Mouse (Mus musculus): Measurements from ENCODE around the gene Prkn. TPM values are rescaled to one million over a fixed set of nuclear protein-coding genes. Genes with fewer than 3 reads are reported as not detected.

Gene Prkn
- polyA plus RNA-seq, 1 experiment from 2014 or later, result 3.0 TPM

- ATAC-seq (ENCODE audit: insufficient number of reproducible peaks, insufficient read depth, low FRiP score, low read depth), result no peak
- WGBS, result 42% methylated on average over 10 of the region's 10 CpGs
- Histone ChIP-seq H3K4me3 (ENCODE audit: low read depth, low read length) (no peak overlapping the region), H3K36me3 (ENCODE audit: control insufficient read depth, insufficient read depth, low read length) (no peaks in the 10 kb centered on the region), H3K9ac (replicated peaks; ENCODE audit: low read depth, low read length) (no peak overlapping the region), H3K4me1 (ENCODE audit: control insufficient read depth, insufficient read depth, low read length) (no peaks in the 10 kb centered on the region), H3K9me3 (ENCODE audit: control insufficient read depth, low read depth, low read length) (no peaks in the 10 kb centered on the region), H3K4me2 (replicated peaks; ENCODE audit: low read depth, low read length) (no peak overlapping the region), H3K27me3 (ENCODE audit: control insufficient read depth, insufficient read depth, low read length) (no peaks in the 10 kb centered on the region), H3K27ac (ENCODE audit: low read length) (no peak overlapping the region)
Measured at GRCm38 (mm10) chr17:11949551-11950197, 1109.5 kb downstream of the Prkn start.

GRCm38 (mm10) chr17:11950198-11950594, 1110.0 kb downstream of the Prkn start:
- no peaks in the 10 kb centered on the region for H3K27me3 ChIP-seq (ENCODE audit: control insufficient read depth, insufficient read depth, low read length)
- H3K9me3 ChIP-seq (ENCODE audit: control insufficient read depth, low read depth, low read length), result no peaks in the 10 kb centered on the region
- no peaks in the 10 kb centered on the region for H3K36me3 ChIP-seq (ENCODE audit: control insufficient read depth, insufficient read depth, low read length)
- no peak for ATAC-seq (ENCODE audit: insufficient number of reproducible peaks, insufficient read depth, low FRiP score, low read depth)
- no peak overlapping the region for H3K4me3 ChIP-seq (ENCODE audit: low read depth, low read length)
- no peaks in the 10 kb centered on the region for H3K4me1 ChIP-seq (ENCODE audit: control insufficient read depth, insufficient read depth, low read length)
- 57% methylated on average over 8 of the region's 8 CpGs for WGBS
- no peak overlapping the region for H3K4me2 ChIP-seq (replicated peaks; ENCODE audit: low read depth, low read length)
- H3K27ac ChIP-seq (ENCODE audit: low read length), result no peak overlapping the region
- no peak overlapping the region for H3K9ac ChIP-seq (replicated peaks; ENCODE audit: low read depth, low read length)

DNA sequence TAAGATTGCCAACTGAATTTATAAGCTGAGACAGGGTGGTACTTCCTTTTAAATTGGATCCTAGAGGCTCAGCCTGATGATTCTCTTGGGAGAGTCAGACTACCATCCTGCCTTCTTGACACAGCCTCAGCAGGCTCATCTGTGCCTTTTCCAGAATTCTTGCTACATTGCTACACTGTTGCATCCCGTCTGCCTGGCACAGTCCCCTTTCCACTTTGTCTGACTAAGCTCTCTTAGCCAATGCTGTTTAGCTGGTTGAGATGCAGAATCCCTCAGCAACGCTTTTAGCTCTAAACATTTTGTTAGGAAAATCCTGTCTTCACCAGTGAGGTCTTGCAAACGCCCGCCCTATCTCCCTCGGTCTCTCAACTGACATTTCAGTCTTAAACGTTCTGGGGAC, 1115.1 kb downstream of the Prkn start:
- Histone ChIP-seq H3K4me1 (ENCODE audit: control insufficient read depth, insufficient read depth, low read length) (no peaks in the 10 kb centered on the region), H3K4me2 (replicated peaks; ENCODE audit: low read depth, low read length) (no peak overlapping the region), H3K27ac (ENCODE audit: low read length) (no peak overlapping the region), H3K4me3 (ENCODE audit: low read depth, low read length) (no peak overlapping the region), H3K9ac (replicated peaks; ENCODE audit: low read depth, low read length) (no peak overlapping the region), H3K36me3 (ENCODE audit: control insufficient read depth, insufficient read depth, low read length) (no peaks in the 10 kb centered on the region), H3K9me3 (ENCODE audit: control insufficient read depth, low read depth, low read length) (peaks cover 7% of the 10 kb centered on the region; the same call in 1 of the 2 replicates), H3K27me3 (ENCODE audit: control insufficient read depth, insufficient read depth, low read length) (no peaks in the 10 kb centered on the region)
- 71% methylated on average over 6 of the region's 6 CpGs for WGBS
- ATAC-seq (ENCODE audit: insufficient number of reproducible peaks, insufficient read depth, low FRiP score, low read depth), result no peak

DNA sequence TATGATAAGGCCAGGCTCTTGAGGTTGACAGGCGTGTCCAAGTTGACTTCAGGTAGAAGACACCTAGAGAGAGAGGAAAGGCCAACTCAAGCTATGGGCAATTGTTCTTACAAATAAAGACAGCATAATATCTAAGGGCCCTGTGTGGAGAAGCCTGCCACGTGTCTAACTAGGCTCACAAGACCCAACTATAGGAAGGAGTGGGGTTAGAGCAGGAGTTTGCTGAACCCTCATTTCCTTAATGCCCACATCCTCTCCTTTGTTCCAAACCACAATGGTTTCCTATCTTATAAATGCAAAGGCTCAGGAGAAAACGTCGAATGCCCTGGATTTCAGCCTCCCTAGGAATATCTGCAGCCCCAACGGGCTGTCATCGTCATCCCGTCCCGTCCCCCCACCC, 1120.3 kb downstream of the Prkn start:
- Histone ChIP-seq H3K4me1 (ENCODE audit: control insufficient read depth, insufficient read depth, low read length) (no peaks in the 10 kb centered on the region), H3K27ac (ENCODE audit: low read length) (no peak overlapping the region), H3K4me3 (ENCODE audit: low read depth, low read length) (no peak overlapping the region), H3K9me3 (ENCODE audit: control insufficient read depth, low read depth, low read length) (peaks cover 7% of the 10 kb centered on the region; the same call in 1 of the 2 replicates), H3K4me2 (replicated peaks; ENCODE audit: low read depth, low read length) (no peak overlapping the region), H3K9ac (replicated peaks; ENCODE audit: low read depth, low read length) (no peak overlapping the region), H3K27me3 (ENCODE audit: control insufficient read depth, insufficient read depth, low read length) (no peaks in the 10 kb centered on the region), H3K36me3 (ENCODE audit: control insufficient read depth, insufficient read depth, low read length) (no peaks in the 10 kb centered on the region)
- WGBS, result 83% methylated on average over 8 of the region's 8 CpGs
- ATAC-seq (ENCODE audit: insufficient number of reproducible peaks, insufficient read depth, low FRiP score, low read depth), result no peak

DNA sequence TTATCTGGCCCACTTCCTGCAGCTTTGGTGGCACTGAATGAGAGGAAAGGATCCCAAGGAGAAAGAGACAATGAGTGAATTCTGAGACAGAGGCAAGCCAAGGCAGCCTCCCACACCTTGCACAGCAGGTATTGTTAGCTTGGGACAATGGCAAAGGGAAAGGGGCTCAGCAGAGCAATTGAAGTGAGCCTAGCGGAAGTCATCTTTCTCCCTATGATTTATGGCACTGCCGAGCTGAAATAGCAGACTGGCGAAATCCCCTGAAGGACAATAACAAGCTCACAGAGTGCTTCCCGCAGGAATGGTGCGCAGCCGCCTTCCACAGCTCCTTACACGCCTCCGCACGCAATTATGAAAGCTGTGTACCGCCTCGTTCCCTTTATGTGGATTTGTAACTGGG, 1122.6 kb downstream of the Prkn start:
- ATAC-seq (ENCODE audit: insufficient number of reproducible peaks, insufficient read depth, low FRiP score, low read depth), result no peak
- 29% methylated on average over 11 of the region's 11 CpGs for WGBS

GRCm38 (mm10) chr17:11970160-11970559, 1130.0 kb downstream of the Prkn start:
- H3K27me3 ChIP-seq (ENCODE audit: control insufficient read depth, insufficient read depth, low read length), result no peaks in the 10 kb centered on the region
- no peak overlapping the region for H3K4me3 ChIP-seq (ENCODE audit: low read depth, low read length)
- no peaks in the 10 kb centered on the region for H3K9me3 ChIP-seq (ENCODE audit: control insufficient read depth, low read depth, low read length)
- H3K4me2 ChIP-seq (replicated peaks; ENCODE audit: low read depth, low read length), result no peak overlapping the region
- no peaks in the 10 kb centered on the region for H3K36me3 ChIP-seq (ENCODE audit: control insufficient read depth, insufficient read depth, low read length)
- no peaks in the 10 kb centered on the region for H3K4me1 ChIP-seq (ENCODE audit: control insufficient read depth, insufficient read depth, low read length)
- no peak for ATAC-seq (ENCODE audit: insufficient number of reproducible peaks, insufficient read depth, low FRiP score, low read depth)
- H3K9ac ChIP-seq (replicated peaks; ENCODE audit: low read depth, low read length), result no peak overlapping the region
- H3K27ac ChIP-seq (ENCODE audit: low read length), result no peak overlapping the region
- 76% methylated on average over 1 of the region's 1 CpGs for WGBS

More for the DNA sequence above, 1122.6 kb downstream of the Prkn start:
- Histone ChIP-seq H3K4me3 (ENCODE audit: low read depth, low read length) (no peak overlapping the region), H3K27ac (ENCODE audit: low read length) (no peak overlapping the region), H3K9me3 (ENCODE audit: control insufficient read depth, low read depth, low read length) (peaks cover 7% of the 10 kb centered on the region; the same call in 1 of the 2 replicates), H3K4me1 (ENCODE audit: control insufficient read depth, insufficient read depth, low read length) (no peaks in the 10 kb centered on the region), H3K36me3 (ENCODE audit: control insufficient read depth, insufficient read depth, low read length) (no peaks in the 10 kb centered on the region), H3K4me2 (replicated peaks; ENCODE audit: low read depth, low read length) (0 out of 2 replicates have a peak overlapping the region, but pooled peaks have one; percentile 6), H3K9ac (replicated peaks; ENCODE audit: low read depth, low read length) (no peak overlapping the region), H3K27me3 (ENCODE audit: control insufficient read depth, insufficient read depth, low read length) (no peaks in the 10 kb centered on the region)

DNA sequence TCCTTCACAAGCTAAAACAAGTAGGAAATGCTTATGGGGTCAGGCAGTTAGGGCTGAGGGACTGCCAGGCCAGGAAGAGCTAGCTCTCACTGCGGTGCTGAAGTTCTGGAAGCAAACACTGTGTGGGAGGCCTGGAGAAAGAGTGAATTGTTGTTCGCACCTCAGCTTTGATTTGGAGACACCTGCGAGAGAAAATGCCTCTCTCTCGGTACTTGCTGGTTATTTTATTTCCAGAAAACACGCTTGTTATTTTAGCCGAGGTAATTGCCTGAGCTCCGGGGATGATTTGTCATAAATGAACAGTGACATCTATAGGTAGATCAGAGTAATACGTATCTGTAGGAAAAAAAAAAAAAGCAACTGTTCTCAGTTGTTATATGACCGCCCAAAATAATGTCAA, 1132.4 kb downstream of the Prkn start:
- no peak overlapping the region for H3K4me3 ChIP-seq (ENCODE audit: low read depth, low read length)
- no peaks in the 10 kb centered on the region for H3K36me3 ChIP-seq (ENCODE audit: control insufficient read depth, insufficient read depth, low read length)
- H3K4me2 ChIP-seq (replicated peaks; ENCODE audit: low read depth, low read length), result 0 out of 2 replicates have a peak overlapping the region, but pooled peaks have one; percentile 18
- H3K9ac ChIP-seq (replicated peaks; ENCODE audit: low read depth, low read length), result no peak overlapping the region
- H3K27me3 ChIP-seq (ENCODE audit: control insufficient read depth, insufficient read depth, low read length), result no peaks in the 10 kb centered on the region
- WGBS, result 7% methylated on average over 9 of the region's 9 CpGs
- no peaks in the 10 kb centered on the region for H3K4me1 ChIP-seq (ENCODE audit: control insufficient read depth, insufficient read depth, low read length)
- no peak for ATAC-seq (ENCODE audit: insufficient number of reproducible peaks, insufficient read depth, low FRiP score, low read depth)
- no peaks in the 10 kb centered on the region for H3K9me3 ChIP-seq (ENCODE audit: control insufficient read depth, low read depth, low read length)
- H3K27ac ChIP-seq (ENCODE audit: low read length), result no peak overlapping the region

DNA sequence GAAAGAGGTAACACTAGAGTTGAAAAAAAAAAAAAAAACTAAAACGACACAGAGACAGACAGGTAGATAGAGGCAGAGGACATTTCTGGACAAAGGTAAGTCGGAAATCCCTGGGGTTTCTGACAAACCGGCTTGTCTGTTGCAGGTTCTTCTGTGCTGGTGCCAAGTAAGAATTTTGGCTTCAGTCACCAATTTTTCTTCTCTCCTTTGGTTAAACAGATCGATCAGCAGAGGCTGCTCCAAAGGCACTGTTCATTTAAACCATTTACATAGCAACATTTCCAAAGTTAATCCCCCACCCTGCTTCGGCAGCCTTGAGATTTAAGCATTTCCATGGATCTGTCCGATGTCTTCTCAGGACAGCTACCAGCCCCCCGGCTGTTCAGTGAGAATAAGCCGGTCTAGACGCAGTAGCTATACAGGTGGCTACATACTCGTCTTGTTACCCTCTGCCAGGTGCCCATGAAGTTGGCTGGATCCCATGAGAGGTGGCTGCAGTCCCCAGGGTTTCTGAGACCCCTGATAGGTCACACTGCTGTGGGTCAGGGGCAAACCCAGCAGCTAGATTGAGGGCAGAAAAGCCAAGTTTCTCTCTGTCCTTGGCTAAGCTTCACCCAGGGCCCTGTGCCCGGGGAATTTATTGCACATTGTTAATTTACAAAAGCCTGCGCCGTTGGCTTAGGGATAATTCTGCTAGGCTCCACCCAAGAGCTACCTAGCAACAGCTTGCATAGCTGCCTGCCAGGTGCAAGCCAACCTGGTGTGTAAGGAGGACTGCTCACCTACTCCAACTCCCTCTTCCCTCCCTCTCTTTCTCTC, 1133.0 kb downstream of the Prkn start:
- Histone ChIP-seq H3K4me3 (ENCODE audit: low read depth, low read length) (no peak overlapping the region), H3K36me3 (ENCODE audit: control insufficient read depth, insufficient read depth, low read length) (no peaks in the 10 kb centered on the region), H3K27me3 (ENCODE audit: control insufficient read depth, insufficient read depth, low read length) (no peaks in the 10 kb centered on the region), H3K4me1 (ENCODE audit: control insufficient read depth, insufficient read depth, low read length) (no peaks in the 10 kb centered on the region), H3K4me2 (replicated peaks; ENCODE audit: low read depth, low read length) (no peak overlapping the region), H3K27ac (ENCODE audit: low read length) (no peak overlapping the region), H3K9me3 (ENCODE audit: control insufficient read depth, low read depth, low read length) (no peaks in the 10 kb centered on the region), H3K9ac (replicated peaks; ENCODE audit: low read depth, low read length) (no peak overlapping the region)
- ATAC-seq (ENCODE audit: insufficient number of reproducible peaks, insufficient read depth, low FRiP score, low read depth), result no peak
- WGBS, result 47% methylated on average over 13 of the region's 13 CpGs

Measured in stomach, embryonic 14.5 days (tissue).